Mouse (Mus musculus) myocyte (in vitro differentiated cells): ENCODE data around the gene Caskin2. TPM values are rescaled to one million over a fixed set of nuclear protein-coding genes. Genes with fewer than 3 reads are reported as not detected.

ENCODE experiments used
- H3K27me3 ChIP-seq: one replicate; pipeline ENCODE4 v1.6.1; 2011; ENCODE audit not compliant: control insufficient read depth, insufficient read depth, insufficient read length
- H3K36me3 ChIP-seq: one replicate; pipeline ENCODE4 v1.6.1; 2011; ENCODE audit not compliant: control insufficient read depth, insufficient read depth
- H3K4me2 ChIP-seq: one replicate; pipeline ENCODE4 v1.6.1; 2011; ENCODE audit warnings: low read depth, control low read depth
- H3K4me3 ChIP-seq: one replicate; pipeline ENCODE4 v1.5.1; 2011; ENCODE audit warnings: mild to moderate bottlenecking, control low read depth, moderate library complexity
- H3K79me2 ChIP-seq: one replicate; pipeline ENCODE4 v1.6.1; 2011; ENCODE audit not compliant: control insufficient read depth, insufficient read depth
- H3ac ChIP-seq: one replicate; pipeline ENCODE4 v1.6.1; 2011; ENCODE audit not compliant: control insufficient read depth, insufficient read length
- CEBPB ChIP-seq: IDR thresholded peaks from 2 replicates; pipeline ENCODE4 v1.6.1; 2011; ENCODE audit warnings: mild to moderate bottlenecking, moderate library complexity; ENCODE audit not compliant: poor library complexity, insufficient read depth, severe bottlenecking
- E2F4 ChIP-seq: IDR thresholded peaks from one replicate; pipeline ENCODE4 v1.6.1; 2011; ENCODE audit warnings: mild to moderate bottlenecking, control low read depth, moderate library complexity; ENCODE audit not compliant: insufficient read depth
- MAX ChIP-seq: IDR thresholded peaks from one replicate; pipeline ENCODE4 v1.6.1; 2011; ENCODE audit warnings: low read depth, mild to moderate bottlenecking, control low read depth
- MYOD1 ChIP-seq, 3 experiments: IDR thresholded peaks; one replicate each; pipeline ENCODE4 v1.6.1; 2011; ENCODE audit warnings: control low read depth in 2 of 3, low read depth in 2 of 3, mild to moderate bottlenecking in 2 of 3, moderate library complexity in 1 of 3; ENCODE audit not compliant: insufficient read length in 2 of 3, control insufficient read depth in 1 of 3
- MYOG ChIP-seq, 3 experiments: IDR thresholded peaks; one replicate each; pipeline ENCODE4 v1.6.1; 2011; ENCODE audit warnings: control low read depth in 2 of 3, low read depth in 2 of 3, mild to moderate bottlenecking in 2 of 3; ENCODE audit not compliant: insufficient read length in 2 of 3, control insufficient read depth in 1 of 3, insufficient read depth in 1 of 3
- POLR2A ChIP-seq: IDR thresholded peaks from one replicate; pipeline ENCODE4 v1.6.1; 2011; ENCODE audit warnings: low read depth, mild to moderate bottlenecking, control low read depth, moderate library complexity; ENCODE audit not compliant: insufficient read length
- POLR2AphosphoS2 ChIP-seq: IDR thresholded peaks from one replicate; pipeline ENCODE4 v1.6.1; 2011; ENCODE audit warnings: low read depth, control low read depth; ENCODE audit not compliant: insufficient read length
- REST ChIP-seq: IDR thresholded peaks from one replicate; pipeline ENCODE4 v1.6.1; 2011; ENCODE audit warnings: mild to moderate bottlenecking, control low read depth, moderate library complexity; ENCODE audit not compliant: insufficient read depth, insufficient read length
- SRF ChIP-seq: IDR thresholded peaks from one replicate; pipeline ENCODE4 v1.6.1; 2011; ENCODE audit warnings: low read depth; ENCODE audit not compliant: control insufficient read depth, insufficient read length
- TCF12 ChIP-seq: IDR thresholded peaks from one replicate; pipeline ENCODE4 v1.6.1; 2011; ENCODE audit warnings: mild to moderate bottlenecking, control low read depth; ENCODE audit not compliant: poor library complexity, insufficient read depth, severe bottlenecking
- TCF3 ChIP-seq: IDR thresholded peaks from one replicate; pipeline ENCODE4 v1.6.1; 2011; ENCODE audit warnings: low read depth, control low read depth; ENCODE audit not compliant: insufficient read length
- USF1 ChIP-seq: IDR thresholded peaks from one replicate; pipeline ENCODE4 v1.6.1; 2011; ENCODE audit warnings: low read depth, mild to moderate bottlenecking, control low read depth, moderate library complexity
- polyA plus RNA-seq: library from polyadenylated mRNA; unstranded; fragments of >200 nt; fragmentation: generic; extraction: Trizol; gene quantifications from one replicate; pipeline ENCODE4 v1.2.1, GENCODE M21; 2012; ENCODE audit warnings: missing spikeins

Caskin2 gene
- polyA plus RNA-seq, 1 experiment: 8.0 TPM

- H3K79me2 ChIP-seq: no peaks in the 10 kb centered on the region
- TF ChIP-seq POLR2A: no peak
- TF ChIP-seq SRF: no peak
- no peak for TF ChIP-seq TCF3
- TF ChIP-seq REST: no peak
- no peak for TF ChIP-seq E2F4
- TF ChIP-seq MYOD1 (IDR thresholded peaks at IDR 0.05; ENCODE audit: control insufficient read depth in 1 of 3, insufficient read length in 2 of 3, low read depth in 2 of 3): no peak
- TF ChIP-seq CEBPB: no peak
- no peak for TF ChIP-seq POLR2AphosphoS2
- no peak for TF ChIP-seq USF1
- no peak for TF ChIP-seq MYOG (IDR thresholded peaks at IDR 0.05; ENCODE audit: control insufficient read depth in 1 of 3, insufficient read depth in 1 of 3, insufficient read length in 2 of 3, low read depth in 2 of 3)
- TF ChIP-seq TCF12: no peak
- TF ChIP-seq MAX: no peak
- H3K4me3 ChIP-seq: no peak overlapping the region
- H3K27me3 ChIP-seq: peaks cover 66% of the 10 kb centered on the region
- no peak overlapping the region for H3ac ChIP-seq
- no peaks in the 10 kb centered on the region for H3K36me3 ChIP-seq
- H3K4me2 ChIP-seq: no peak overlapping the region
These were observed 28.6 kb upstream of the Caskin2 start for GRCm38 (mm10) chr11:115841961-115842550.

- Histone ChIP-seq H3ac (no peak overlapping the region), H3K36me3 (no peaks in the 10 kb centered on the region), H3K27me3 (peaks cover 71% of the 10 kb centered on the region), H3K4me3 (no peak overlapping the region), H3K79me2 (no peaks in the 10 kb centered on the region), H3K4me2 (no peak overlapping the region)
- TF ChIP-seq POLR2AphosphoS2 (no peak), TCF3 (no peak), SRF (no peak), REST (no peak), MAX (no peak), MYOD1 (IDR thresholded peaks at IDR 0.05; ENCODE audit: control insufficient read depth in 1 of 3, insufficient read length in 2 of 3, low read depth in 2 of 3) (no peak), MYOG (IDR thresholded peaks at IDR 0.05; ENCODE audit: control insufficient read depth in 1 of 3, insufficient read depth in 1 of 3, insufficient read length in 2 of 3, low read depth in 2 of 3) (no peak), TCF12 (no peak)
These were observed 27.6 kb upstream of the Caskin2 start for GRCm38 (mm10) chr11:115841044-115841443.

GRCm38 (mm10) chr11:115839732-115840131 is 26.3 kb upstream of the Caskin2 start:
- no peak overlapping the region for H3ac ChIP-seq
- H3K4me2 ChIP-seq: no peak overlapping the region
- TF ChIP-seq TCF3: no peak
- no peak for TF ChIP-seq E2F4
- H3K79me2 ChIP-seq: no peaks in the 10 kb centered on the region
- H3K4me3 ChIP-seq: no peak overlapping the region
- H3K27me3 ChIP-seq: peaks cover 75% of the 10 kb centered on the region
- H3K36me3 ChIP-seq: no peaks in the 10 kb centered on the region

- no peak overlapping the region for H3K4me2 ChIP-seq
- peaks cover 72% of the 10 kb centered on the region for H3K27me3 ChIP-seq
- TF ChIP-seq TCF3: peak; percentile 49
- no peak for TF ChIP-seq POLR2AphosphoS2
- TF ChIP-seq POLR2A: no peak
- TF ChIP-seq MYOG (IDR thresholded peaks at IDR 0.05; ENCODE audit: control insufficient read depth in 1 of 3, insufficient read depth in 1 of 3, insufficient read length in 2 of 3, low read depth in 2 of 3): peak in 2 of 3 experiments; percentile 46 to 85
- peak; percentile 6 to 94 (median 63) for TF ChIP-seq MYOD1 (IDR thresholded peaks at IDR 0.05; ENCODE audit: control insufficient read depth in 1 of 3, insufficient read length in 2 of 3, low read depth in 2 of 3)
- TF ChIP-seq E2F4: no peak
- no peaks in the 10 kb centered on the region for H3K36me3 ChIP-seq
- H3K4me3 ChIP-seq: no peak overlapping the region
- H3ac ChIP-seq: no peak overlapping the region
- H3K79me2 ChIP-seq: no peaks in the 10 kb centered on the region
These were observed 25.5 kb upstream of the Caskin2 start for GRCm38 (mm10) chr11:115838895-115839311.

- no peaks in the 10 kb centered on the region for H3K79me2 ChIP-seq
- peaks cover 62% of the 10 kb centered on the region for H3K27me3 ChIP-seq
- TF ChIP-seq REST (no peak), SRF (no peak), TCF12 (no peak), MYOD1 (IDR thresholded peaks at IDR 0.05; ENCODE audit: control insufficient read depth in 1 of 3, insufficient read length in 2 of 3, low read depth in 2 of 3) (no peak), TCF3 (no peak), MYOG (IDR thresholded peaks at IDR 0.05; ENCODE audit: control insufficient read depth in 1 of 3, insufficient read depth in 1 of 3, insufficient read length in 2 of 3, low read depth in 2 of 3) (no peak), MAX (no peak), E2F4 (no peak), POLR2A (no peak), POLR2AphosphoS2 (no peak), CEBPB (no peak), USF1 (no peak)
- H3K4me2 ChIP-seq: no peak overlapping the region
- H3K4me3 ChIP-seq: no peak overlapping the region
- no peaks in the 10 kb centered on the region for H3K36me3 ChIP-seq
- no peak overlapping the region for H3ac ChIP-seq
These were observed 24.3 kb upstream of the Caskin2 start for GRCm38 (mm10) chr11:115837606-115838345.
